Mouse (Mus musculus): ENCODE measurements at regions not wholly inside any gene's neighbourhood (a gene's known extent, or its start where the extent isn't known, plus 50 kb on each side); places are given as distances from the start of the nearest gene placed in this dataset.

GRCm38 (mm10) chr12:6151476-6151875 is 776.0 kb upstream of the Klhl29 start:
- TF ChIP-seq CTCF (IDR thresholded peaks at IDR 0.05) (no peak), POLR2A (IDR thresholded peaks at IDR 0.05; ENCODE audit: insufficient read depth, low read depth, low read length) (no peak)

All from heart, adult 2 months (tissue).